Mouse (Mus musculus): ENCODE data around the gene Zar1l. TPM values are rescaled to one million over a fixed set of nuclear protein-coding genes. Genes with fewer than 3 reads are reported as not detected.
"Not testable (repeated sequence)": the region's sequence is repeated elsewhere in the genome, so short reads cannot be mapped to it uniquely, and the experiment has no call there.

Gene Zar1l
- total RNA-seq, 1 experiment from 2014 or later = not detected

DNA sequence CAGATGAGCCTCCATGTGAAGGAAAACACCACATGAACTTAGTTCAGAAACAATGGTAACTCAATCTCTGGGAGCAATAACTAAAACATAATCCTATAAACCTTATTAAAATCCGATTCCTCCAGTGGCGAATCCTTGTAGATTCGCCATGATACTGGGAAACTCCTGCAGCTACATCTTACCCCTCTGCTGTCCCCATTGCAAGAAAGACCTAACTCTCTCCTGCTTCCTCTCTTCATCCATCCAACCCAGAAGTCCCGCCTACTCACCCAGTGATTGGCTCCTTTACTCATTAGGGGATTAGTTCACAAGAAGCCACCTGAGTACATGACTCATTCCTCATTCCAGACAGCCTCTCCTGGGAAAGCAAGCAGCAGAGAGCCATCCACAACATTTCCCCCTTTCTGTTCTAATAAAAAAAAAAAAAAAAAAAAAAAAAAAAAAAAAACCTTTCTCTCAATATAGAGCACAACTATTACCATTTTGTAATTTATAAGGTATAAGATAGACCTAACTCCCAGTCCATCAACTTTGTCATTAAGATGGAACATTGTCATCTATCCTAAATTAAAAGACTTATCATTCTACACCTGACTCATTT, 26.3 kb downstream of the Zar1l start:
- not testable (repeated sequence) for ATAC-seq (replicated peaks; ENCODE audit: insufficient number of reproducible peaks, low FRiP score, low TSS enrichment, poor library complexity, severe bottlenecking)

DNA sequence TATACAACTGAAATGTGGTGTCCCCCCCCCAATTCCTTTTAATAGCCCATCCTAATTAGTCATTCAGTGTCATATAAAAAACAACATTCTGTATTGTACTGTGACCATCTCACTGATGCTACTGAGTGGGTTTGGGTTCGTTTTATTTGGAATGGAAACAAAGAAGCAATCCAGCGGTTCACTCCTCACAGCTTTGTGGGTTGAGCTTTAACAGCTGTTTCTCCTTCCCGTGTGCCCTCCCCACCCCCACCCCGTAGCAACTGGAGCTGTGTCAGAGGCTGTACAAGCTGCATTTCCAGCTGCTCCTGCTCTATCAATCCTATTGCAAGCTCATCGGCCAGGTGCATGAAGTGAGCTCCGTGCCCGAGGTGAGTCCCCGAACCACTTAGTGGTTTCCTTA, 27.1 kb downstream of the Zar1l start:
- no peak for ATAC-seq (replicated peaks; ENCODE audit: insufficient number of reproducible peaks, low FRiP score, low TSS enrichment, poor library complexity, severe bottlenecking)

DNA sequence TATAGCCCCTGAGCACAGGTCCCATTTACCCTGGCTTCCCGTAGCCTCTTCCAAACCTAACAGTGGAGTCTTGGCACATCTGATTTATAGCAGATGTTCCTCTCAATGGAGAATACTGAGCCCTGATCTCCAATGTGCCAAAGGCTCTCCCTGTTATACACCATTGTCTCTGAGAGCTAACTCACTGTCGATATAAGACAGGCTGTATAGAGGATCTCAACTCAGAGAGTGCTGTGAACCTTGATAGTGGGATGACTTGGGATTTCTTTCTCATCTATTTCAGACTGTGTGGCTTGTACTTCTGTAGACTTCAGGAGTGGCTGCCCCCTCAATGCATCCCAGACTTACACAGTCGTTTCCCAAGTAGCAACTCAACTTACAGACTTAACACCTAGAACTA, 27.7 kb downstream of the Zar1l start:
- no peak for ATAC-seq (replicated peaks; ENCODE audit: insufficient number of reproducible peaks, low FRiP score, low TSS enrichment, poor library complexity, severe bottlenecking)

DNA sequence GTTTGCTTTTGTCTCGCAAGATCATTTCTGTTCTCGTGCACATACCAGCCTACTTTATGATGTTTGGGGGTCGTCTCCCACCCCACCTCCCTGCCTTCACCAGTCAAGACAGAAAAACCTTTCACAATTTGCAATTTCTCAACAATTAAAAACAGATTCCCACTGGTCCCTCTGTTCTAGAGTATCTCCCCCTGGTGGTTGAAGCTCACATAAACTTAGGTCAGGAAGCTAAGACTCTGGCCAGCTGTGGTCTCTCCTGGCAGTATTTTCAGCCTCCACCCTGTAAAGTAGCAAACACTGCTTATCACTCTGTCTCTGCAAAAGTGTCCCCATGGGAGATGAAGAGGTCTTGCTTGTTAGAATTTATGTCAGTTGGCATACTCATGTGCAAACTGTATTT, 32.8 kb downstream of the Zar1l start:
- ATAC-seq (replicated peaks; ENCODE audit: insufficient number of reproducible peaks, low FRiP score, low TSS enrichment, poor library complexity, severe bottlenecking) = no peak

DNA sequence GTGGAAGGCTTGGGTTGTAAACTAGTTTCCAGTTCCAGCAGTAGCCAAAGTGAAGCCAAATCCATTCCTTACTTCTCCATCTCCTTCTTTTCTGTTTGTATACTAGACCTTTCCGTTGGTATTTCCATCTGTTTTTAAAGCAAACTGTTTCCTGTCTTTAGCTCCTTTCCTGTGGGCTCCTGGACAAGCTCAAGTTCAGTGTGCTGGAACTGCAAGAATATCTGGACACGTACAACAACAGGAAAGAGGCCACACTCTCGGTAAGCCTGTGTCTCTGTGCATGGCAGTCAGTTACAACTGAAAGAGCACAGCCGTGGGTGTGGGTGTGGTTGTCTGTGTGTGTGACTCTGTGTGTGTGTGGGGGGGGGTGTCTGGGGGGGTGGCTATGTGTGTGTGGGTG, 39.4 kb downstream of the Zar1l start:
- ATAC-seq (replicated peaks; ENCODE audit: insufficient number of reproducible peaks, low FRiP score, low TSS enrichment, poor library complexity, severe bottlenecking) = no peak

DNA sequence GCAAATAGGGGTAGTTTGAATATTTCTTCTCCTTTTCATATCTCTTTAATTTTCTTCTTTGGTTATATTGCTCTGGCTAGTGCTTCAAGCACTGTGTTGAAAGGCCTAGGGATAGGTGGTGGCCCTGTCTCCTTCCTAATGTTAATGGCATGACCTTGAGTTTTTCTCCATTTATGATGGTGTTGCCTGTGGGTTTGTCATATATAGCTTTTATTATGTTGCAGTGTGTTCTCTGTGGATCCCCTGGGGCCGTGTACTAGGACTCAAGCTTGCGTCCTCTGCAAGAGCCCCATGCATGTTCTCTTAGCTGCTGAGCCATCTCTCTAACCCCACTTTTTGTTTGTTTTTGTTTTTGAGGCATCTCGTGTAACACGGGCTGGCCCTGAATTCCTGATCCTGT, 40.6 kb downstream of the Zar1l start:
- ATAC-seq (replicated peaks; ENCODE audit: insufficient number of reproducible peaks, low FRiP score, low TSS enrichment, poor library complexity, severe bottlenecking) = no peak

DNA sequence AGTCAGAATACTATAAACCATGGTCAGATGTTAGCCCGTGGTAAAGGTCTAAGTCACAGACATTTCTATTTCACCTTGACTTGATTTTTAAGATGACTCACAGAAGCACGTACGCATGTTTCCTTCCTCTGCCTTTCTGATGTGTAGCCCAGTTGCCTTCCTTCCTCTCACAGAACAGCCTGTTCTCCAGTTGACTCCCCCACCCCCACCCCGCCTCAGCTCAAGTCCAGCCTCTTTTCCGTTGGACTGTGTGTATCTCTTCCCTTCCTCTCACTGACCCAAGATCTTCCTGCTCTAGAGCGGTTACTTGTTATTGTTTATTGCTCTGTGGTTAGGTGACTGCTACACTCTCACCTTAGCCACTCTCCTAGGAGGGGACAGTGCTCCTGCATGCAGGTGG, 49.5 kb downstream of the Zar1l start:
- no peak for ATAC-seq (replicated peaks; ENCODE audit: insufficient number of reproducible peaks, low FRiP score, low TSS enrichment, poor library complexity, severe bottlenecking)

DNA sequence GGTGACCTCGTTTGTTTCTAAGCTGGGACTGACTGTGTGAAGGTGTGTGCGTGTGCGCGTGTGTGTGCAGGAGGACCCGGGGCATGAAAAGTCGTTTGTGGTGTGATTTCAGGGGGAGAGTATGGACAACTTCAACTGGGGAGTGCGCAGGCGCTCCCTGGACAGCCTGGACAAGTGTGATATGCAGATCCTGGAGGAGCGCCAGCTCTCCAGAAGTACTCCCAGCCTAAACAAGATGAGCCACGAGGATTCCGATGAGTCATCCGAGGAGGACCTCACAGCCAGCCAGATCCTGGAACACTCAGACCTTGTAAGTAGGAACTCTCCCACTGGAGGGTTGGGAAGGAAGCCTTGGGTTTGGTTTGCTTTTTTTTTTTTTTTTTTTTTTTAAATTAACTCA, 51.8 kb downstream of the Zar1l start:
- ATAC-seq (replicated peaks; ENCODE audit: insufficient number of reproducible peaks, low FRiP score, low TSS enrichment, poor library complexity, severe bottlenecking) = no peak

DNA sequence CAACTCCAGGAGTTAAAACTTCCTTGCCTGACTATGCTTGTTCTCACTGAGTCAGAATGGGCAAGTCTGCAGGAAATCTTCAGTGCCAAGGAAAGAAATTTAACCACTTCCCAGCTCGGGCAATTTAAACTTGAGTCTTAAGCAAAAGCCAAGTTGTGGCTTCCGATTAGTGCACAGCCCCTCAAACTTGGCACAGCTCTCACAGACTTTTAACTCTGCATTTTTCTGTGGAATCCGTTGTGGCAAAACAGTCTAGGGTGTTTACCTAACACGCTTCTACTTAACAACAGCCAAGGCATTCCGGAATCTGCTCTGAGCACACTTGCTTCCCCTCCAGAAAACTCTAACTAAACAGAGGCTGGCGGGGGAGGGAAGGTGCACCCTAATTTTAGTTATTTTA, 52.7 kb downstream of the Zar1l start:
- ATAC-seq (replicated peaks; ENCODE audit: insufficient number of reproducible peaks, low FRiP score, low TSS enrichment, poor library complexity, severe bottlenecking) = no peak

DNA sequence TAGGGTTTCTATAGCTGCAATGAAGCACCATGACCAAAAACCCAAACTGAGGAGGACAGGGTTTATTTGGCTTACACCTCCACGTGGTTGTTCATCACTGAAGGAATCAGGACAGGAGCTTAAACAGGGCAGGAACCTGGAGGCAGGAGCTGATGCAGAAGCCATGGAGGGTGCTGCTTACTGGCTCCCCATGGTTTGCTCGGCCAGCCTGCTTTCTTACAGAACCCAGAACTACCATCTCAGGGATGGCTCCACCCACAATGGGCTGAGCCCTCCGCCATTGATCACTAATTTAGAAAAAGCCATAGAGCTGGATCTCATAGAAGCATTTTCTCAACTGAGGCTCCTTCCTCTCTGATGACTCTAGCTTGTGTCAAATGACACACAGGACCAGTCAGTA, 53.2 kb downstream of the Zar1l start:
- no peak for ATAC-seq (replicated peaks; ENCODE audit: insufficient number of reproducible peaks, low FRiP score, low TSS enrichment, poor library complexity, severe bottlenecking)

DNA sequence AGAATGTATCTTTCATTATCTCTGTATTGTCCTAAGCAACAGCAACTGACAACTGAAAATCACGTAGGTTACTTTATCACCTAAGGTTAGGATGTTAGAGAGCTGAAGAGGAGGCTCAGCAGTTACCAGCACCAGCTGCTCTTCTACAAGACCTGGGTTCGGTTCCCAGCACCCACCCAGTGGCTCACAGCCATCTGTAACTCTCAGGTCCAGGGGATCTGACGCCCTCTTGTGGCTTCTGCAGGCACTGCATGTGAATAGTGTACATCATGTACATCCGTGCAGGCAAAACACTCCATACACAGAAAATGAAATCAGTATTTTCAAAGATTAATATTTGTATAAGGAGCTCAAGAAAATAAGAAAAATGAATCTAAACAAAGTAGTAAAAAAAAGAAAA, 58.2 kb downstream of the Zar1l start:
- ATAC-seq (replicated peaks; ENCODE audit: insufficient number of reproducible peaks, low FRiP score, low TSS enrichment, poor library complexity, severe bottlenecking) = no peak

DNA sequence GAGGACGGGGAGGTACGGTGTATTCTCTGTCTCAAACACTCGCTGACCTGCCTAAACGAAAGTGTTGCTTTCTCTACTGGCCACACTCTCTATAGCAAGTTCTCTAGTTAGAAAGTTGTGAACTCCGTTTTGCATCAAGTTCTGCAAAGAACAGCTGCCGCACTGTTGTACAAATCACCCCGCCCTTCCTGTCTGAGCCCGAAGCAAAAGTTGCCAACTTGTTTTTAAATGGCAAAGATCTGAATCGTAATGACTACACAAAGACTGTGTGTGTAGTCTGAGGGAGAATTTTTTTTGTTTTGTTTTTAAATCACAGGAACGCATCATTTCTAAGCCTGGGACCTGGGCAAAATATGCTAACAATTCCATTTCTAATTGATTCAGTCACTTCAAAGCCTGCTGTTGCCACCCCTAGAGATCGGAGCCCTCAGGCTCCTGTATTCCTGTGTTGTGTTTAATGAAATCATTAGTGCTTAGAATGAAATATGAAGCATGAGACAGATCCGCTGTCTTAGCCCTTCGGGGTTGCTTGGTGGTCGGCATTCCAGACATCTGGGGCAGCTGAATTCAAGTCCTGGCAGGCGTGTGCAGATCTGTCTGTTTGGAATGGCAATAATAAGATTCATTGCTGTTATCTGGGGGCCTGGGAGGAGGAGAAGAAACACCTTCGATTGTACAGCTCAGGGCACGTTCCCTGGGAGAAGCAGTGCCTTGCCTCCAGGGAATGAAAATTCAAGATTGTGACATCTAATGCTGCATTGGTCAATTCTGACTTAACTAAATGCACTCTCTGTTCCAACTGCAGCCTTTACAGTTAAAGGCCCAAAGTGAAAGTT, 59.8 kb downstream of the Zar1l start:
- no peak for ATAC-seq (replicated peaks; ENCODE audit: insufficient number of reproducible peaks, low FRiP score, low TSS enrichment, poor library complexity, severe bottlenecking)

DNA sequence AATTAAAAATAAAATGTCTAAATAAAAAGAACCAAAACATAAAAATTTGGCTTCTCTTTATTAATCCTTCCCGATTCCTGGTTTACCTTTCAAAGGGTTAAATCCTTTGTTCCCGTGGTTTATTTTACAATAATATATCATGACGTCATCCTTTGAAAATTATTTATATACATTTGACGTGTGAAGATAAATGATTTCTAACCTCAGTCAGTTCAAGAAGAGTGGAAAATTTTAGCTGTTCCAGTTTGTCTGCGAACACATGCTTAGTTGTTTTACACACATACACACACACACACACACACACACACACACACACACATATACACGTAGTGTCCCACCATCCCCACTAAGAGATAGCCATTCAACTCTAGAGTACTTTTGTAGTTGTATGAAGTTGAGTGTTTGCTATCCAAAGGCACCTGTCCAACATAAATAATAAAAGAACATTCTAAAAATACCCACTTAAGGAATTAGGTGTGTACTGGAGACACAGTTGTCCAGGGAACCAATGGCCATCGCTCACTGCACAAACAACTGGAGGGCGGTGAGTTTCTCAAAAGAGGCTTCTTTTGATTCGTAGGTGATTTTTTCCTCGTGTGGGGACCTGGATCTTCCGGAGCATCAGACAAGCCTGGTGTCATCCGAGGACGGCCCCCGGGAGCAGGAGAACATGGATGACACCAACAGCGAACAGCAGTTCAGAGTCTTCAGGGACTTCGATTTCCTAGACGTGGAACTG, 60.6 kb downstream of the Zar1l start:
- no peak for ATAC-seq (replicated peaks; ENCODE audit: insufficient number of reproducible peaks, low FRiP score, low TSS enrichment, poor library complexity, severe bottlenecking)

Other genes starting within 250 kb of the Zar1l start
- 3.2 to 4.2 TPM (median 3.7 TPM) in 3 replicates for gene Brca2, start 4.5 kb upstream of the Zar1l start, total RNA-seq (2017)
- gene N4bp2l1, start 79.0 kb upstream of the Zar1l start, total RNA-seq (2017) = 107 to 157 TPM (median 127 TPM) in 3 replicates
- 113 to 172 TPM (median 148 TPM) in 3 replicates for gene N4bp2l2, start 148.0 kb upstream of the Zar1l start, total RNA-seq (2017)
- gene Pds5b, start 155.6 kb upstream of the Zar1l start, total RNA-seq (2017) = 17.0 to 45.7 TPM (median 21.6 TPM) in 3 replicates